In the genomic region with DNA sequence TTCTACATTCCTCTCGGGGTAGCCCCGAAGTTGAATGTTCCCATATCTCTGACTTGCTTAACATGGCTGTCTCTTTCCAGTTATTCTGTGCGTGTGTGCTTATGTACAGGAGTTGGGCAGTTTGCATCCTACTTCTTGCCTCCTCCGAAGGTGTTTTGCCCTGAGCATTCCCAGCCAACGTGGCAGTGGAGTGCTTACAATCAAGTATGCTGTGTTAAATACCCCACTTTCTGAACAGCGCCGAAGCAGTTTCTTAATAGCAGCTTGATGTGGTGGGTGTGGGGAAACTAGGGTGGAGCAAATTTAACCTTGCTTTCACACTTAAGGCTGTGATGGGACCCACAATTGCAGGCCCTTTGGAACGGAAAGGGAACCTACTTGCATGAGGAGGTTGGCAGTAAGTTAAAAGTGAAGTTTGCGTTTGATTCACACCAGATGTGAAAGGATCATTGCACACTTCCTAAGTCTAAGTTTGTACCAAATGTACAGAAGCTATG, we compare ENCODE assay signal across 8 mouse cellular contexts. TPM values are rescaled to one million over a fixed set of nuclear protein-coding genes. Genes with fewer than 3 reads are reported as not detected.
A peak's percentile ranks its signal among the peaks of the same experiment; 100 is the strongest.
DNase-seq lines count a peak whose midpoint lies in the region; ATAC-seq and TF ChIP-seq lines count a peak whose summit lies in the region.

No protein-coding gene starts in this region.

- H3K4me3 ChIP-seq in forebrain, embryonic 11.5 days (ENCODE audit: low read depth, low read length) = peak overlapping the region; percentile 81
- H3K4me3 ChIP-seq in liver, adult 2 months (ENCODE audit: insufficient read depth, low read depth, low read length) = peak overlapping the region; percentile 67; the same call in 1 of the 2 replicates
- H3K4me3 ChIP-seq in stomach, embryonic 14.5 days (ENCODE audit: low read depth, low read length) = peak overlapping the region; percentile 92

- no peaks in the 10 kb centered on the region for H3K9me3 ChIP-seq in forebrain, embryonic 11.5 days (ENCODE audit: control insufficient read depth, low read length)
- no peaks in the 10 kb centered on the region for H3K9me3 ChIP-seq in stomach, embryonic 14.5 days (ENCODE audit: control insufficient read depth, low read depth, low read length)

- WGBS in forebrain, embryonic 11.5 days = 30% methylated on average over 9 of the region's 9 CpGs
- 37% methylated on average over 9 of the region's 9 CpGs for WGBS in liver, adult 2 months
- WGBS in stomach, embryonic 14.5 days = 22% methylated on average over 9 of the region's 9 CpGs

- DNase-seq in retina, embryonic 14.5 days (ENCODE audit: low spot score) = peak; percentile 7
- DNase-seq in retina, postnatal 1 day = no peak
- no peak for DNase-seq in forebrain, embryonic 11.5 days (ENCODE audit: low spot score)
- no peak for DNase-seq in liver, adult 2 months (ENCODE audit: extremely low read depth, low read depth, low spot score)
- DNase-seq in layer of hippocampus, postnatal 25 days (ENCODE audit: extremely low spot score in 1 of 2, low spot score in 1 of 2) = no peak
- DNase-seq in frontal cortex, postnatal 10 days (ENCODE audit: low spot score in 2 of 2) = no peak

- no peaks in the 10 kb centered on the region for H3K36me3 ChIP-seq in forebrain, embryonic 11.5 days (ENCODE audit: control insufficient read depth, insufficient read depth, low read length)
- no peaks in the 10 kb centered on the region for H3K36me3 ChIP-seq in liver, adult 2 months (ENCODE audit: control insufficient read depth, insufficient read depth, low read length)
- no peaks in the 10 kb centered on the region for H3K36me3 ChIP-seq in stomach, embryonic 14.5 days (ENCODE audit: control insufficient read depth, insufficient read depth, low read length)

- H3K9ac ChIP-seq in forebrain, embryonic 11.5 days (ENCODE audit: low read length) = peak overlapping the region; percentile 76
- H3K9ac ChIP-seq in liver, adult 2 months (ENCODE audit: low read depth, low read length) = no peak overlapping the region
- peak overlapping the region; percentile 79; the same call in 1 of the 2 replicates for H3K9ac ChIP-seq in stomach, embryonic 14.5 days (replicated peaks; ENCODE audit: low read depth, low read length)

- 0 out of 2 replicates have a peak, but pooled peaks cover 2% of the 10 kb centered on the region for H3K27me3 ChIP-seq in forebrain, embryonic 11.5 days (ENCODE audit: control insufficient read depth, insufficient read depth, low read length)
- H3K27me3 ChIP-seq in liver, adult 2 months (ENCODE audit: control insufficient read depth, insufficient read depth, low read length) = no peaks in the 10 kb centered on the region
- H3K27me3 ChIP-seq in stomach, embryonic 14.5 days (ENCODE audit: control insufficient read depth, insufficient read depth, low read length) = no peaks in the 10 kb centered on the region

- H3K27ac ChIP-seq in forebrain, embryonic 11.5 days (ENCODE audit: low read depth, low read length) = no peak overlapping the region
- H3K27ac ChIP-seq in liver, adult 2 months (replicated peaks; ENCODE audit: insufficient read depth, low read depth, low read length) = no peak overlapping the region
- H3K27ac ChIP-seq in stomach, embryonic 14.5 days (ENCODE audit: low read length) = no peak overlapping the region

- H3K79me2 ChIP-seq in liver, adult 2 months (ENCODE audit: control insufficient read depth, insufficient read depth, low read length) = no peaks in the 10 kb centered on the region

- ATAC-seq in forebrain, embryonic 11.5 days (replicated peaks; ENCODE audit: low FRiP score) = no peak
- no peak for ATAC-seq in stomach, embryonic 14.5 days (ENCODE audit: insufficient number of reproducible peaks, insufficient read depth, low FRiP score, low read depth)
- no peak for ATAC-seq in cerebellum, adult (ENCODE audit: insufficient number of reproducible peaks, low FRiP score, low TSS enrichment)

- no peak for TF ChIP-seq CTCF in liver, adult 2 months (IDR thresholded peaks at IDR 0.05; ENCODE audit: low read depth, low read length)

- no peak for TF ChIP-seq POLR2A in liver, adult 2 months (IDR thresholded peaks at IDR 0.05; ENCODE audit: extremely low read depth, insufficient read depth, low read length)

- no peaks in the 10 kb centered on the region; the same call in 1 of the 2 replicates for H3K4me1 ChIP-seq in forebrain, embryonic 11.5 days (replicated peaks; ENCODE audit: control insufficient read depth, insufficient read depth, low read length)
- H3K4me1 ChIP-seq in liver, adult 2 months (ENCODE audit: control insufficient read depth, insufficient read depth, low read length) = peaks cover 6% of the 10 kb centered on the region
- H3K4me1 ChIP-seq in stomach, embryonic 14.5 days (ENCODE audit: control insufficient read depth, insufficient read depth, low read length) = peaks cover 24% of the 10 kb centered on the region

- H3K4me2 ChIP-seq in forebrain, embryonic 11.5 days (ENCODE audit: low read depth, low read length, severe bottlenecking) = peak overlapping the region; percentile 88
- peak overlapping the region; percentile 66 for H3K4me2 ChIP-seq in stomach, embryonic 14.5 days (replicated peaks; ENCODE audit: low read depth, low read length)

RNA-seq across cellular contexts. Expression of a gene that starts 1.1 kb away (rescaled TPM):
- polyA plus RNA-seq in forebrain, embryonic 11.5 days (2014; fragmentation: Nextera tagmentation; extraction: Ambion mirVana) = 8.9 and 10.1 TPM in 2 replicates
- total RNA-seq in liver, adult 2 months (2014; rRNA removed) = 1.8 TPM in 2 replicates
- 6.4 and 7.4 TPM in 2 replicates for polyA plus RNA-seq in liver, adult 2 months (2012; rRNA removed)
- polyA plus RNA-seq in stomach, embryonic 14.5 days (2014; fragmentation: Nextera tagmentation; extraction: Ambion mirVana) = 14.3 and 15.7 TPM in 2 replicates
- total RNA-seq in layer of hippocampus, postnatal 25 days (2021) = 1 to 10 TPM; 3.2 to 7.2 TPM

RNA-seq across cellular contexts. Expression of a gene that starts 27.8 kb away (rescaled TPM):
- 85.3 and 94.0 TPM in 2 replicates for polyA plus RNA-seq in forebrain, embryonic 11.5 days (2014; fragmentation: Nextera tagmentation; extraction: Ambion mirVana)
- total RNA-seq in liver, adult 2 months (2014; rRNA removed) = 12.2 and 15.6 TPM in 2 replicates
- polyA plus RNA-seq in liver, adult 2 months (2012; rRNA removed) = 12.9 and 13.1 TPM in 2 replicates
- 60.8 and 63.1 TPM in 2 replicates for polyA plus RNA-seq in stomach, embryonic 14.5 days (2014; fragmentation: Nextera tagmentation; extraction: Ambion mirVana)
- total RNA-seq in layer of hippocampus, postnatal 25 days (2021) = 10 to 100 TPM; 74.8 to 75.5 TPM

RNA-seq across cellular contexts. Expression of a gene that starts 46.6 kb away (rescaled TPM):
- polyA plus RNA-seq in forebrain, embryonic 11.5 days (2014; fragmentation: Nextera tagmentation; extraction: Ambion mirVana) = 116 and 118 TPM in 2 replicates
- 58.6 and 63.7 TPM in 2 replicates for total RNA-seq in liver, adult 2 months (2014; rRNA removed)
- 81.0 and 92.0 TPM in 2 replicates for polyA plus RNA-seq in liver, adult 2 months (2012; rRNA removed)
- 91.0 and 98.1 TPM in 2 replicates for polyA plus RNA-seq in stomach, embryonic 14.5 days (2014; fragmentation: Nextera tagmentation; extraction: Ambion mirVana)
- total RNA-seq in layer of hippocampus, postnatal 25 days (2021) = 10 to 100 TPM; 69.7 to 69.9 TPM
